Mouse (Mus musculus): ENCODE results near the gene Camk1d. TPM values are rescaled to one million over a fixed set of nuclear protein-coding genes. Genes with fewer than 3 reads are reported as not detected.
"Not testable (repeated sequence)": the region's sequence is repeated elsewhere in the genome, so short reads cannot be mapped to it uniquely, and the experiment has no call there.

Gene Camk1d
- total RNA-seq, 1 experiment from 2014 or later = 24.0 TPM

- ATAC-seq (replicated peaks; ENCODE audit: insufficient number of reproducible peaks, low FRiP score, low TSS enrichment, poor library complexity, severe bottlenecking) = not testable (repeated sequence)
These were observed 174.4 kb downstream of the Camk1d start for GRCm38 (mm10) chr2:5539894-5540293.

GRCm38 (mm10) chr2:5533868-5534267, 180.4 kb downstream of the Camk1d start:
- no peak for ATAC-seq (replicated peaks; ENCODE audit: insufficient number of reproducible peaks, low FRiP score, low TSS enrichment, poor library complexity, severe bottlenecking)

GRCm38 (mm10) chr2:5529992-5530391, 184.3 kb downstream of the Camk1d start:
- ATAC-seq (replicated peaks; ENCODE audit: insufficient number of reproducible peaks, low FRiP score, low TSS enrichment, poor library complexity, severe bottlenecking) = no peak

DNA sequence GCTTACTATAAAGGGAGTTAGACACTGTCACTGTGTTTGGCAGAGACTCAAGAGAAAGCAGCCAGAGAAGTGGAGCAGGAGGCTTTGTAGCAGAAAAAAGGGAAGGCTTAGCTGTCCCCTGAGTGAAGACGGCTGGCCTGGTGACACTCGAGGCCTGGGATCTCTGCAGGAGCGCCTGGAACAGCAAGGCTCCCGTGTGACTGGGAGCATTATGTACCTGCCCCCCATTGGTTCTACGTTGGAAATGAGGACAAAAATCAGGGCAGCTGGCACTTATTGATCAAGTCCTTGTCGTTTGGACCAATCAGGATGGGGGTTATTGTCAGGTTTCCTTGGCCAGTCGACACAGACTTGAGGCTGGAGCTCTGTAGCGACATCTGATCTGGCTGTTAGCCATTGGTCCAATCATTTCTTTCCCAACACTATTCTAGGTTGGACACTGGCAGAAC, 195.1 kb downstream of the Camk1d start:
- no peak for ATAC-seq (replicated peaks; ENCODE audit: insufficient number of reproducible peaks, low FRiP score, low TSS enrichment, poor library complexity, severe bottlenecking)

DNA sequence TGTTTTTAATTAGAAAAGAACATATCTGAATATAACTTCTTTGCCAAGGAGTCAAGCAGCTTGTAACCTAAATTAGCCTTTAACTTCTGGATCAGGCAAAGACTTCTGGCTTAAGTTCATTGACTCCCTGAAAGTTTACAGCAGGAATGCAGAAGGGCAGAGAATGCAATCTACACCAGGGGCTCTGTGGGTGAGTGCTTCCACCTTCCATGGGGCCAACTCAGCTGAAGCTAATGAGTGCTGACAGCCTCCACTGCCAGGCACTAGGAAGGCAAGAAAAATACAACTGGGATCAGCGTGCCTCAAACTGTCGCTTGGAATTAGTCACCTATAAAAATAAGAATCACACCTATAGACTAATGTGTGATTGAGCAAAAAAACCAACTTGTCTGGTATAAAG, 199.2 kb downstream of the Camk1d start:
- ATAC-seq (replicated peaks; ENCODE audit: insufficient number of reproducible peaks, low FRiP score, low TSS enrichment, poor library complexity, severe bottlenecking) = no peak

DNA sequence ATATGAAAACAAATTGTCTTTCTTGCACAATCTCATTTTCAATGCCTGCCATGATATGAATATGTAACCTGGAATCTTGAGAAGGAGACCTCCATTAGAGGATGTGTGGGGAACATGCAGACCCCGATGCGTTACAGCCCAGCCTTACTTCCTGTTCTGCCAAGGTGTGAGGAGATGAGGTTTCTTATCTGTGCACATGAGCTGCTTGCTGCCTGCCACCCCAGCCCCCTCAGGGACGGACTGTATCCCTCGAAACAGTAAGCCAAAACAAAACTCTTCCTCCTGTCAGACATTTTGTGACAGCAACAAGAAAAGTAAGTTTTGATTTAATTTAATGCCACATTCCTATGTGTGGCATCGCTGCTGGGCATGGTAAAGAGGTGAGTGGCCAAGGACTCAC, 200.2 kb downstream of the Camk1d start:
- ATAC-seq (replicated peaks; ENCODE audit: insufficient number of reproducible peaks, low FRiP score, low TSS enrichment, poor library complexity, severe bottlenecking) = no peak

DNA sequence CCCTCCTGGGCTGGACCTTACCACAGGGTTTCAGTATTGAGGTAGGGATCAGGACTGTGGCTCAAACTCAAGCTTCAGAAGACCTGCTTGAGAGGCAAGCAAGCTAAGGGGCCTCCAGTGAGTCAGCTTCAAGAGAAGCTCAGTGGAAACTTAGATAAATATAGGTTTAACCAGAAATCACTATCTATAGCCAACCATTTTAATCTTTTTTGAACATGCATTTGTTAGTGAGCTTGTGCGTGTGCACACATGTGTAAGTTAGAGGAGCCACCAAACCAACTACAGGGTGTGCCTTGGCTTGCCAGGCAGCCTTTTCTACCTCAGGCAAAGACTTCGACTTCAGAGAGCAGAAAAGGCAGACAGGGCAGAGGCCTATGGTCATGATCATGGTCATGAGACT, 200.7 kb downstream of the Camk1d start:
- no peak for ATAC-seq (replicated peaks; ENCODE audit: insufficient number of reproducible peaks, low FRiP score, low TSS enrichment, poor library complexity, severe bottlenecking)

DNA sequence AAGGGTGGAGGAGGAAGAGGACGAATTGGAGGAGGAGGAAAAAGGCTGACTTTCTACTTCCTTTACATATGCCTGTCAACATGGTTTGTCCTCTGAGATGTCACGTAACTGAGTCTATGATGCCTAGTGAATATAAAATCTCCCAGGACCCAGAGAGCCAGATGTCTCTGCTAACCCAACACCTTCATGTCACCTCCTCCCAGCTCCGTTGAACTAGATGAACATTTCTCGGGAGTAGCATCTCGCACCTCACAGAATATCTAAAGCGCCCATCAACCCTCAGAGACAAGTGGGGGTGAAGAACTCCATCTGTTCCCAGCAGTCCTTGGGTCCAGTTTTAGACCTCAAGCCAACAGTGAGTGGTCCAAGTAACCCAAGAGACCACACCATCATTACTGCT, 204.3 kb downstream of the Camk1d start:
- ATAC-seq (replicated peaks; ENCODE audit: insufficient number of reproducible peaks, low FRiP score, low TSS enrichment, poor library complexity, severe bottlenecking) = no peak

GRCm38 (mm10) chr2:5499620-5500019, 214.7 kb downstream of the Camk1d start:
- no peak for ATAC-seq (replicated peaks; ENCODE audit: insufficient number of reproducible peaks, low FRiP score, low TSS enrichment, poor library complexity, severe bottlenecking)

DNA sequence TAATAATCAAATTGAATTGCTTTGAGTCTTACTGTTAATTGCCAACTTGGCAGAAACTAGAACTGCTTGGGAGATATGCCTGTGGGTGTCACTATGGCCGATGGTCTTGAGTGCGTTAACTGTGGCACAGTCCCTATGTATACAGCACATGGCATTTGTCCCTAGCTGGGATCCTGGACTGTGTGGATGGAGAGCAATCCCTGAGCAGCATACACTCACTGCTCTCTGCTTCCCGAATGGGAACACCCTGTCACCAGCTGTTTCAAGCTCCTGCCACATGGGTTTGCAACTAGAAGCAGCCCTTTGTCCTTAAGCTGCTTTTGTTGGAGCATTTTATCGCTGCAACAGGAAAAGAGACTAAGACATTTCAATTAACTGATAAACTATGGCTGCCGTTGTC, 224.4 kb downstream of the Camk1d start:
- ATAC-seq (replicated peaks; ENCODE audit: insufficient number of reproducible peaks, low FRiP score, low TSS enrichment, poor library complexity, severe bottlenecking) = no peak

DNA sequence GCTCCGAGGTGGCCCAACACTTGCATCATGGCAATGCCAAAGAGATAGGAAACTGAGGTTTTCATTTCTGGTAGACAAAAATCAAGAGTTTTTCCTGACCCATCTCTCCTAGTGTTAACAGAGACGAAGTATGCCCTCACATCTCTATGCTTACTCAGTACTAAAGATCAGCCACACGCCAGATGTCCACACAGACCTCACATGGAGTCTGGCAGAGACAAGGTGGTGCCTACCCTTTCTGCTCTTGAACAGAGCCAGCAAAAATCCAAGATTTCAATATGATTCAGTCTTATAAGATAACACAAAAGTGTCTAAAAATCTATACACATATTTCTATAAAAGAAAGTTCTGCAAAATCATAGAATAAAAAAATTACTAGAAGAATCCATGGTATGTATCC, 227.0 kb downstream of the Camk1d start:
- no peak for ATAC-seq (replicated peaks; ENCODE audit: insufficient number of reproducible peaks, low FRiP score, low TSS enrichment, poor library complexity, severe bottlenecking)

- ATAC-seq (replicated peaks; ENCODE audit: insufficient number of reproducible peaks, low FRiP score, low TSS enrichment, poor library complexity, severe bottlenecking) = no peak
These were observed 227.7 kb downstream of the Camk1d start for GRCm38 (mm10) chr2:5486663-5487062.

- no peak for ATAC-seq (replicated peaks; ENCODE audit: insufficient number of reproducible peaks, low FRiP score, low TSS enrichment, poor library complexity, severe bottlenecking)
These were observed 228.5 kb downstream of the Camk1d start for GRCm38 (mm10) chr2:5485786-5486185.

DNA sequence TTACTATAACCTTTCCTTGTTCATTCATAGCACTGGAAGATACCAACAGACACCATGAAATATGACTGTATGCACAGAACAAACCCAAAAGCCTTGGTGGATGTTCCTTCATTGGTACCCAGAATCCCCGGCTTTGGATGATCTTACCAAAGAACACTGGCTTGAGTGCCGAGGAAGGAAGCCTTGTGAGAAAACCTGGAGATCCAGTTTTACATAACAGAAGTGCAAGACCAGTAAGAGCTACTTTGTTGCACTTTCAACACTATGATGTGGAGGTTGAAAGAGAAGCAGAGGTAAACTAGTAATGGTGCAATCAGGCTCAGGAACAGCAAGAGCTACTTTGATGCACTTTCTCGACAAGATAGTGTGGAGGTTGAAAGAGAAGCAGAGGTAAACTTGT, 234.4 kb downstream of the Camk1d start:
- no peak for ATAC-seq (replicated peaks; ENCODE audit: insufficient number of reproducible peaks, low FRiP score, low TSS enrichment, poor library complexity, severe bottlenecking)

DNA sequence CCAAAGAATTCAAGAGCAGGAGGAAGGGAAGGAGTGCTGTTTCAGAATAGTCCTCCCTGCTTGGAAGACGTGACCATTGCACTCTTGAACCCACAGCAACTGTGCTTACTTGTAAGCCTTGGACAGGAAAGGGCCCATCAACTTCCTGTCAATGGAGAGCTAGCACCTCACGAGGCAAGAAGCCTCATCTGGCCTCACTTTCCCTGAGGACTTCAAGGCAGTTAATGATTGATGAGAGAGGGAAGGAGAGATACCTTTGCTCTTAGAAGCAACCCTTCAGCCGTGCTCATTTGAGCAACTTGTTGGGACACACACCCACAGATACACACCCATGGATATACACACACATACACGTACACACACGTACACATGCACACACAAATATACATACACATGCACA, 235.6 kb downstream of the Camk1d start:
- no peak for ATAC-seq (replicated peaks; ENCODE audit: insufficient number of reproducible peaks, low FRiP score, low TSS enrichment, poor library complexity, severe bottlenecking)

DNA sequence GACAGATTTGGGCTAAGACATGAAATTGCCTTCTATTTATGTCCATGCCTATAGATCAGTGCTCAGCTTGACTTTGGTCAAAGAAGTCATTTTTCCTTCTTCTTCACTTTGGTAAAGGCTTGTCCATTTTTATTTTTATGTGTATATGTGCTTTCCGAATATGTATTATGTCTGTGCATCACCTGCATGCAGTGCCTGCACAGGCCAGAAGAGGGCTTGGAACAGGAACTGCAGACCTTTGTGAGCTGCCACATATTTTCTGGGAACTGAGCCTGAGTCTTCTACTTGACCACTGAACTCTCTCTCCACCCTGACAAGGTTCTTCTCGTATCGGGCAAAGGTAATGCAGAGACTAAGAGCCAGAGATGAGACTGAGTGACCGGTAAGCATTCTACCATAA, 236.1 kb downstream of the Camk1d start:
- ATAC-seq (replicated peaks; ENCODE audit: insufficient number of reproducible peaks, low FRiP score, low TSS enrichment, poor library complexity, severe bottlenecking) = no peak

DNA sequence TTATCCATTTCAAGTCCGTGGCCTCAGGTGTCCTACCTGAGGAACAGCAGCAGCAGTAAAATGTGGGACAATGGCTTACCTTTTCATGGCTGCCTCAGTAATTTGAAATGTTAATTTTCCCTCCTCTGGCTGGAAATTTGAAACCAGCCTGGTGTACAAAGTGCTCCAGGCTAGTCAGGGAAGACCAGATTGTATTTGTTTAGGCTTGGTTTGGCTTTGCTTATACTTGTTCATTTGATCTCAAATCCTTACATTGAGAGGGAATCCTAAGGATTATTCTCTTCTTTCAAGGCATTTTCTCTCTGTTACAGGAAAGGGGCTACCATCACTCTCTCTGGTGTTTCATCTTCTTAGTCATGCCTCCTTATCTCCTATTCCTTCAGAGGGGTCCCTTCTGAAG, 236.8 kb downstream of the Camk1d start:
- no peak for ATAC-seq (replicated peaks; ENCODE audit: insufficient number of reproducible peaks, low FRiP score, low TSS enrichment, poor library complexity, severe bottlenecking)

GRCm38 (mm10) chr2:5469366-5469941, 244.9 kb downstream of the Camk1d start:
- no peak for ATAC-seq (replicated peaks; ENCODE audit: insufficient number of reproducible peaks, low FRiP score, low TSS enrichment, poor library complexity, severe bottlenecking)

- ATAC-seq (replicated peaks; ENCODE audit: insufficient number of reproducible peaks, low FRiP score, low TSS enrichment, poor library complexity, severe bottlenecking) = no peak
These were observed 246.8 kb downstream of the Camk1d start for GRCm38 (mm10) chr2:5467537-5467936.

- ATAC-seq (replicated peaks; ENCODE audit: insufficient number of reproducible peaks, low FRiP score, low TSS enrichment, poor library complexity, severe bottlenecking) = no peak
These were observed 255.6 kb downstream of the Camk1d start for GRCm38 (mm10) chr2:5458671-5459235.

DNA sequence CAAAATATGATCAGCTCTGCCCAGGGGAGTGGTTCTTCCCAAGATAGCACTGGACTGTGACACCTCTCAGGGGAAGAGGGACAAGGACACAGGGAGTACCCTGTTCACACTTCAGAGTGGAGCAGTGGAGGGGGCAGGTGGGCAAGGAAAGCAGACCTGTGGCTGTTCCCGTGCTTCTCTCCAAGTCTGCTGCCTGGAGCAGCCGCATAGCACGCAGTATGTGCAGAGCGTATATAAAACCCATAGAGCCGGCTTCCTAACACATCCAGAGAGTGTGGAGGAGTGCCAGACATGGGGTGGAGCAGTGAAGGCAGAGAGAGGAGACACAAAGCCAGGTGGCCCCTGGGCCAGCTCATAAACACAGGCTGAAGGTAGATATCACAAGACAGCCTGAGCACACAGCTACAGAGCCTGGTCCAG, 256.2 kb downstream of the Camk1d start:
- no peak for ATAC-seq (replicated peaks; ENCODE audit: insufficient number of reproducible peaks, low FRiP score, low TSS enrichment, poor library complexity, severe bottlenecking)

Measured in monocyte, adult 5-6 weeks (primary cell).